ENCODE assay signal across 7 mouse cellular contexts in the genomic region with DNA sequence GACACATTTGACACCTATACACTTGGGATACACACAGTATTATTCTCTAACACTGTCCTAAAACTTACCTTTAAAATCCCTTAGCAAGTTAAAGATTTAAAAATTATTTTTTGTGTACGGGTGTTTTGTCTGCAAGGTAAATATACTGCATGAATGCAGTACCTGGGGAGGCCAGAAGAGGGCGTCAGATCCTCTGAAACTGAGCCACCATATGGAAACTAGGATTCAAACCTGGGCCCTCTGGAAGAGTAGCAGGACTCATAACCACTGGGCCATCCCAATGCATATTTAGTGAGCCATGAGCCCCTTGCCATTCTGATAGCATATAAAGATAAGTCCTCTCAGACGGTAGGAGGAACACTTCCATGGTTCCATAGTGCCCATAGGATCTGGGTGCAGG. TPM values are rescaled to one million over a fixed set of nuclear protein-coding genes. Genes with fewer than 3 reads are reported as not detected.
A peak's percentile ranks its signal among the peaks of the same experiment; 100 is the strongest.
DNase-seq lines count a peak whose midpoint lies in the region; ATAC-seq and TF ChIP-seq lines count a peak whose summit lies in the region.

No protein-coding gene starts in this region.

- ATAC-seq in embryonic facial prominence, embryonic 11.5 days (replicated peaks; ENCODE audit: insufficient number of reproducible peaks, low FRiP score, low TSS enrichment, low read depth), result no peak
- no peak for ATAC-seq in kidney, postnatal 0 days (replicated peaks; ENCODE audit: low FRiP score, low read depth)

- no peaks in the 10 kb centered on the region for H3K27me3 ChIP-seq in embryonic facial prominence, embryonic 11.5 days (ENCODE audit: control insufficient read depth, insufficient read depth, low read length)
- no peaks in the 10 kb centered on the region for H3K27me3 ChIP-seq in kidney, postnatal 0 days (ENCODE audit: insufficient read depth, low read length)

- H3K4me2 ChIP-seq in embryonic facial prominence, embryonic 11.5 days (ENCODE audit: low read depth, low read length), result no peak overlapping the region
- H3K4me2 ChIP-seq in kidney, postnatal 0 days (ENCODE audit: low read length), result no peak overlapping the region

- DNase-seq in lung, adult 2 months, result peak; percentile 29
- no peak for DNase-seq in lung, postnatal 25 days (ENCODE audit: low spot score)
- peak; percentile 40 for DNase-seq in MEL-GATA-1-ER (ENCODE audit: extremely low read depth, low read depth)
- DNase-seq in embryonic facial prominence, embryonic 11.5 days (ENCODE audit: low spot score), result no peak
- no peak for DNase-seq in kidney, postnatal 0 days (ENCODE audit: low spot score)
- peak; percentile 39 for DNase-seq in retina, embryonic 14.5 days (ENCODE audit: low spot score)
- DNase-seq in right cerebral cortex, adult 2 months (ENCODE audit: low spot score in 2 of 2), result no peak

- TF ChIP-seq CTCF in lung, adult 2 months (IDR thresholded peaks at IDR 0.05; ENCODE audit: insufficient read depth, low read length), result peak; percentile 41; the same call in 1 of the 2 replicates
- peak; percentile 64 for TF ChIP-seq CTCF in kidney, postnatal 0 days (IDR thresholded peaks at IDR 0.05; ENCODE audit: low read depth)

- H3K9me3 ChIP-seq in embryonic facial prominence, embryonic 11.5 days (replicated peaks; ENCODE audit: control insufficient read depth, low read length), result no peaks in the 10 kb centered on the region
- no peaks in the 10 kb centered on the region for H3K9me3 ChIP-seq in kidney, postnatal 0 days (replicated peaks; ENCODE audit: low read length)

- no peaks in the 10 kb centered on the region for H3K36me3 ChIP-seq in embryonic facial prominence, embryonic 11.5 days (replicated peaks; ENCODE audit: control insufficient read depth, insufficient read depth, low read depth, low read length)
- H3K36me3 ChIP-seq in kidney, postnatal 0 days (ENCODE audit: insufficient read depth, low read length), result no peaks in the 10 kb centered on the region

- no peak for TF ChIP-seq POLR2A in lung, adult 2 months (IDR thresholded peaks at IDR 0.05; ENCODE audit: borderline replicate concordance, extremely low read depth, low read depth, low read length)

- H3K4me1 ChIP-seq in lung, adult 2 months (ENCODE audit: control insufficient read depth, insufficient read depth, low read length), result 0 out of 2 replicates have a peak, but pooled peaks cover 2% of the 10 kb centered on the region
- H3K4me1 ChIP-seq in embryonic facial prominence, embryonic 11.5 days (ENCODE audit: control insufficient read depth, insufficient read depth, low read length), result no peaks in the 10 kb centered on the region
- H3K4me1 ChIP-seq in kidney, postnatal 0 days (replicated peaks; ENCODE audit: insufficient read depth, low read length), result 0 out of 2 replicates have a peak, but pooled peaks cover 5% of the 10 kb centered on the region

- no peak overlapping the region for H3K9ac ChIP-seq in embryonic facial prominence, embryonic 11.5 days (replicated peaks; ENCODE audit: low read length)
- H3K9ac ChIP-seq in kidney, postnatal 0 days (ENCODE audit: low read depth, low read length), result no peak overlapping the region

- H3K27ac ChIP-seq in embryonic facial prominence, embryonic 11.5 days (replicated peaks; ENCODE audit: low read depth, low read length), result peak overlapping the region; percentile 57
- peak overlapping the region; percentile 42; the same call in 1 of the 2 replicates for H3K27ac ChIP-seq in kidney, postnatal 0 days

- 34% methylated on average over 3 of the region's 3 CpGs for WGBS in lung, adult 2 months
- 53% methylated on average over 3 of the region's 3 CpGs for WGBS in embryonic facial prominence, embryonic 11.5 days
- 54% methylated on average over 3 of the region's 3 CpGs for WGBS in kidney, postnatal 0 days

- no peak overlapping the region for H3K4me3 ChIP-seq in lung, adult 2 months (replicated peaks; ENCODE audit: extremely low read depth, low read depth, low read length)
- no peak overlapping the region for H3K4me3 ChIP-seq in embryonic facial prominence, embryonic 11.5 days (ENCODE audit: low read depth, low read length)
- no peak overlapping the region for H3K4me3 ChIP-seq in kidney, postnatal 0 days (replicated peaks; ENCODE audit: low read depth, low read length)

RNA-seq across cellular contexts. Expression of gene Rftn2, which starts 33.8 kb away (rescaled TPM):
- 6.1 and 10.9 TPM in 2 replicates for polyA plus RNA-seq in lung, adult 2 months (2012; rRNA removed)
- 20.1 and 20.5 TPM in 2 replicates for polyA plus RNA-seq in embryonic facial prominence, embryonic 11.5 days (2014; fragmentation: Nextera tagmentation; extraction: Ambion mirVana)
- 7.0 TPM in 2 replicates for polyA plus RNA-seq in kidney, postnatal 0 days (2015; fragmentation: Nextera tagmentation; extraction: Ambion mirVana)

RNA-seq across cellular contexts. Expression of gene Mars2, which starts 44.2 kb away (rescaled TPM):
- 1.4 and 1.5 TPM in 2 replicates for polyA plus RNA-seq in lung, adult 2 months (2012; rRNA removed)
- 2.4 and 2.8 TPM in 2 replicates for polyA plus RNA-seq in embryonic facial prominence, embryonic 11.5 days (2014; fragmentation: Nextera tagmentation; extraction: Ambion mirVana)
- polyA plus RNA-seq in kidney, postnatal 0 days (2015; fragmentation: Nextera tagmentation; extraction: Ambion mirVana), result 1.8 and 2.0 TPM in 2 replicates

Comparison
In these comparisons a context has a peak if more than half of its experiments do, and no peak if none do; other contexts are left out.
1. DNase-seq: peak in lung, adult 2 months (single experiment), MEL-GATA-1-ER (single experiment) and retina, embryonic 14.5 days (single experiment); none in lung, postnatal 25 days (single experiment), embryonic facial prominence, embryonic 11.5 days (single experiment), kidney, postnatal 0 days (single experiment) and right cerebral cortex, adult 2 months (0 of 2).